Mouse (Mus musculus): ENCODE measurements around the gene Cpxm2.

DNA sequence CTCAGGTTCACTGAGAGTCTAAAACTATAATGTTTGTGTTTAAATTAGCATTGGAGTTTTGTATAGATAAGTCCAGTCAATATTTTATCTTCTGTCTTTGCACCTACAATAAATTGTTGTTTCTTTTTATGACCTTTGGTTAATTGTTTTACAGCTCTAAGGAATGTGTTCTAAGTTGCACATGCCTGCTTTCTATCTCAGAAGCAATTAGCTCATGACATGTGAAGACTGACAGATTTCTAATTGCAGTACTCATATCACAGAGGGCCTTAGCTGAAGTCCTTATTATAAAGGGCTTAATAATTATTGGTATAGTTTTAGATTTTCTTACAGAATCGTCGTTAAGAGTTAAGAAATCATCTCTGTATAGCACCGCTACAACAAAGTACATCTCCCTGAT is 138.6 kb downstream of the Cpxm2 start:
- no peak for TF ChIP-seq CTCF (IDR thresholded peaks at IDR 0.05)
- no peak for TF ChIP-seq EP300 (IDR thresholded peaks at IDR 0.05)

All from lung, postnatal 0 days (tissue).